Mouse (Mus musculus) cerebellum, postnatal 25 days (tissue): Measurements from ENCODE around the gene Simc1.
"Not testable (repeated sequence)": the region's sequence is repeated elsewhere in the genome, so short reads cannot be mapped to it uniquely, and the experiment has no call there.

ENCODE experiments used
- DNase-seq, 2 experiments: peaks; one replicate each; pipeline ENCODE4 v3.0.0; 2021; ENCODE audit warnings: mixed read lengths in 2 of 2

Simc1 gene

DNA sequence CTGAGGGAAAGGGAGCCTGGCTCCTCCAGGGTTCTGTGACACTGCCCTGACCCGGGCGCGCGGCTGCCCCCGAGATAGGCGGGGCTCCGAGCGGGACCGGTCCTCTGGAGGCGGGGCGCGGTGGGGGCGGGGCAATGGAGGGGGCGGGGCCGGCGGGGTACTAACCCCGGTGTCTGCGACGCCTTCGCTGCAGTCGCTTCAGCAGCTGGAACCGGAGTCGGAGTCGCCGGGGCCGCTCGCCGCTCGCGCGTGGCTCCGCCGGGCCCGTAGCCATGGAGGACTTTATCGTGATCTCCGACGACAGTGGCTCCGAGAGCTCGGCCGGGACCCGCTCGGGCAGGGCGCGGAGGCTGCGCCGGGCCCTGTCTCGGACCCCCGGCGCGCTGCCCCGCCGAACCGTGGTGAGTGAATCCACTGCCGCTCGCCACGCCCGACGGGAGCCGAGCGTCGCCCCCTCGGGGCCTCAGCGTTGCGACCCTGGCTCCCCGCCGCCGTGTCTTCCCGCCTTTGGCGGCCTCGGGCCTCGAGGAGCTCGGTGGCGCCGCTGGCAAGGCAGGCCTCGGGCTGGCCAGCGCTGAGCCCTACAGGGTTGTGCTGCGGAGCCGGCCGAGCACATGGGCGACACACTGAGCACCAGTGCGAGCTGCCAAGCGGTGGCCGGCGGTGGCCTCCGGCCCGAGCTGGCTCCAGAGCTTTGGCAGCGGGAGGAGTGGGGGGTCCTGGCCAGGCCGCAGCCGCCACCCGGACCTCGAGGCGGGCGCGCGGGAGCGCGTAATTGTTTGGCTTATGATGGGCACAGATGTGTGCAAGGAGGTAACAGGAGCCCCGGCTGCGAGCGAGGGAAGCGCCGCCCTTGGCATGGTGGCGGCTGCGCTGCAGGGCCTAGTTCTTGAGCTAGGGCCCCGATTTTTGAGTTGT, at the start of gene Simc1:
Gene Simc1 (plus strand): TSS at position 176 of the 918 bp plus-strand sequence.
- DNase-seq, result peak; percentile 79 to 80

DNA sequence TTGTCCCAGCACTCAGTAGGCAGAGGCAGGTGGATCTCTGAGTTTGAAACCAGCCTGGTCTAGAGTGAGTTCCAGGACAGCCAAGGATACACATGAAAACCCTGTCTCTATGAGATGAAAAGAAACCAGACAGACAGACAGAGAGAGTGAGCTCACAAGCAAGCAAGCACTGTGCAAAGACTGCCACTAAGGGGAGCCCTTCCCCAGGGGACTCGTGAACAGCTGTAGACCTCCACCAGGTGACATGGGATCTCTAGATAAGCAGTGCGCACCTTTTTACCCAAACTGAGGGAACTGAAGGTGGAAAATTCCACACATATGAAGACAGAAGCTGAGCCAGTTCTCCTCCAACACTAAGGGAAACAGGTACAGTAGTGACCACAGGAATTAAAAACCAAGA, 46.5 kb upstream of the Simc1 start:
- DNase-seq, result peak in 1 of 2 experiments; percentile 42

DNA sequence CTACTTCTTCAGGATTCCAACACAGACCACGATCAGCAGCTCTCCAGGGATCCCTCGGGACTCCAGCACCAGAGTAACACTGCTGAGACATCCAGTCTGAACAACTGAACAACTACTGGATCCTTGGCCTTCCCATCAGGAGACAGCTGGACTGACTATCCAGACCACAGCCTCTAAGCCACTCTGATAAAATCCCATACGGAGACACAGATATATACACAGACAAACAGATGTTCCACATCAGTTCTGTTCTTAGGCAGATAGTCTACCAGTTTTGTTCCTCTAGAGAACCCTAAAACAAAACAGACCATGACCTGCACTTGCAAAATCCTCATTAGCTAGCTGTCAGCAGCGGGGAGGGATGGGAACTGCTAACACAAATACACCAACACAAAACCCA, 44.3 kb upstream of the Simc1 start:
- DNase-seq, result no peak

DNA sequence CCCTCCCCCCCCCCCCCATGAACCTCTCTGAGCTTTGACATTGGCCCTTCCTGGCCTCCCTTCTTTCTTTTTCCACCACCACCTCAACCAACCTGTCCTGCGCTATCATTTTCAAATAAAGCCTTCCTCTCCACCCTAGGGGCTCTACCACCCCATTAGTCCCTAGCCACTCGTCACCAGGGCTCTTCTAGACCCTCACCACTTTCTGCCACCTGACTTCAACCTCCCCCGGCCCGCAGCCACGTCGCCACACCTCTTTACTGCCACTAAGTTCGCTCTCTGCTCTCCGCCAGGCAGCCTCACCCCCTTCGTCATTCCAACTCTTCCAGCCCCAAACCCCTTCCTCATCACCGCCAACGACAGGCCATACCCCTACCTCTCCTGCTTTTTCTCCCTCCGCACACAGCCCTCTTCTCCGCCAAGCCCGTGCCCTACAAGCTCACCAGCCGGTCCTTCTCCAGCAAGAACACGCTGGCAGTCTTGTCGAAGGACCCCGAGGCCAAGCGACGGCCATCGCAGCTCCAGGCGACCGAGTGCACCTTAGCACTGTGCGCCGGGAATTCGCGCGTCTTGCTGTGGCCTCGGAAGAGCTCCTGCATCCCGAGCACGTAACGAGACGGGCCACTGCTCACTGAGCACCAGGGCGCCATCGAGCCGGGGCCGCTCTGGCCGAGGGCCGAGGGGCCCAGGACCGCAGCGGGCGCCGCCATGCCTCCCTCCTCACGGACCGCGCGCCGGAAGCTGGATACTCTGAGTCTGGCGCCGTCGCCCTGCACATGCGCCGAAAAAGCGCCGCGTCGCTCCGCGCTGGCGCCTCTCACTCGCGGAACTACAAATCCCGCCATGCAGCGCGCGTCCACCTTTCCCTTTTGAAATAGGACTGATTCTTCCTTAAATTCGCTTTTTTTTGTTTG, 35.2 kb upstream of the Simc1 start, which contains the start of gene Thoc3:
Gene Thoc3 (minus strand): TSS at position 752 of the 914 bp plus-strand sequence.
- peak; percentile 92 to 95 for DNase-seq

DNA sequence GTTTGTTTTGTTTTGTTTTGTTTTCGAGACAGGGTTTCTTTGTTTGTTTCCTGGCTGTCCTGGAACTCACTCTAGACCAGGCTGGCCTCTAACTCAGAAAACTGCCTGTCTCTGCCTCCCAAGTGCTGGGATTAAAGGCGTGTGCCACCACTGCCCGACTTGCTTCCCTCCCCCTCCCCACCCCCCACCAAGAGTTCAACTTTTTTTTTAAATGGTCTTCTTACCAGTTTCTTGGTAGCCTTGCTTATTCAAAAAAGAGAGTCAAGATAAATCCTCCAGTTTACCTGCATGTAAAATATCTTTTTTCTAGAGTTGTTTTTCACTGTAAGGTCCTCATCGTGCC, 34.6 kb upstream of the Simc1 start:
- DNase-seq, result no peak

DNA sequence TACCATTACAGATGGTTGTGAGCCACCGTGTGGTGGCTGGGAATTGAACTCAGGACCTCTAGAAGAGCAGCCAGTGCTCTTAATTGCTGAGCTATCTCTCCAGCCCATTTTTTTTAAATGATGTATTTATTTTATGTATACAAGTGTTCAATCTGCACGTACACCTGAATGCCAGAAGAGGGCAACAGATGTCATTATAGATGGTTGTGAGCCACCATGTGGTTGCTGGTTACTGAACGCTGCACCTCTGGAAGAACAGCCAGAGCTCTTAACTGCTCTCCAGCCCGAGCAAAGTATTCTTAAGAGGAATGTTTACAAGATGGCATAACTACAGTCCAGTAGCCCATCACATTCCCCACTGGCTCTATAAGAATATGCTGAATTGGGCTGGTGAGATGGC, 31.6 kb upstream of the Simc1 start:
- no peak for DNase-seq

DNA sequence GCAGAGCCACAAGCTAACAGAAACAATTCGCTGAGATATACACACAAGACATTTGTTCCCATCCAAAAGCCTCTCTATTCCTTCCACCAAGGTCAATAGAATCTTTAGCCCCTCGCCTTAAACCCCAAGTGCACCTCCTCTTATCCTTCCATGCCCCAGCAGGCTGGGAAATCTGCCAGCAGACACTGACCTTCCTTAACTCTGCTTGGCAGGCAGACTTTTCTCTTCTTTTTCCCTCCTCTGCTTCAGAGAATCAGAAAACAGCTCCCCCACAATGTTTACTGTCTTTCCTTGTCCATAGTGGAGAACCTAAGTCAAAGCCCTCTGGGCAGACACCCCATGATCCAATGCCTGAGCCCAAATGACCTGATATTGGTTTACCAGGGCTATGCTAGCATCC, 28.6 kb upstream of the Simc1 start:
- DNase-seq, result no peak

DNA sequence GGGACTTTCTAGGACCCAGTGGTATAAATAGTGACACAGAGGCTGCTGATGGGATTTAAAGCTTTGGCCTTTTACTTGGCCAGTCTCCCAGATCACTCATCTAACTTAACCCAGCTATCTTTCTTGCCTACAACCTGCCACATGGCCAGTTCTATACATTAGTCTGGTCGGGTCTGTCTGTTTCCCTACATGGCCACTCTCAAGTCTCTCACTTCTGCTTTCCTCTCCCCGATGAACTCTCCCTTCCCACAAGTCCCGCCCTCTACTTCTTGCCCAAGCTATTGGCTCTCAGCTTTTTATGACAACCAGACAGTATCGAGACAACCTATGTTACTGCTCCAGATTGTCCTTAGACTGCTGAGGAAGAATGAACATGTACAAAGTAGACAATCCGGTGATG, 27.9 kb upstream of the Simc1 start:
- DNase-seq, result no peak

DNA sequence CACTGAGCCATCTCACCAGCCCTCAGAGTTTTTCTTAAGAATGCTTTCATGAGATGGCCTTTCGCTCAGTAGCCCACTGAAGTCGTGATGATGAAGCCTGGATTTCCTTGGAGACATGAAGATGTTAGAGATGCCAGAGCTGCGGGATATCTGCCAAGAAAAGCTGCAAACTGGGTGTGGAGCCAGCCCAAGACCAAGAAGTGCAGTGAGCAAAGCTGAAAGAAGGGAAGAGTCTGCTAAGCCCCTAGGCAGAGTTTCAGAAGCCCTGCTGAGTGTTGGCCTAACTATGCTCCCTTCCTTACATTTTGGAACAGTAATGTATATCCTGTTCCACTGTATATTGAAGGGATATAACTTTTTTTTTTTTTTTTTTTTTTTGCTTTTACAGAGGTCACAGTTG, 24.3 kb upstream of the Simc1 start:
- peak; percentile 24 to 62 for DNase-seq

DNA sequence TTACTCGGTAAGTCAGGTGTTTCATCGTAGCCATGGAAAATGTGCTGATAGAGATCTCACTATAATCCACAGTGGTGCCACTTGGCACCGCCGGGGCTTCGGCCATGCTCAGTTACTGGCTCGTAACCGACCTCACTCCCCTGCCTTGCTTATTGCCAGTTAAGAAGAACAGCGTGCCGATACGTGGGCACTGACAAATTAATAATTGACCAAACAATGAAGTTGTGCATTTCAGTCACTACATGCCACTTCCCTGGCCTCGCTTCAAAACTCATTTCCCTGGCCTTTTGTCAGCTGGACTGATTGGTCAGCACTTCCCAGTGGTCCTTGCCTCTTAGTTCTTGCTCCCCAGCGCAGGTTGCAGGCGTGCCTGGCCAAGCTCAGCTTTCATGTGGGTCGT, 22.1 kb upstream of the Simc1 start:
- DNase-seq, result peak in 1 of 2 experiments; percentile 18

DNA sequence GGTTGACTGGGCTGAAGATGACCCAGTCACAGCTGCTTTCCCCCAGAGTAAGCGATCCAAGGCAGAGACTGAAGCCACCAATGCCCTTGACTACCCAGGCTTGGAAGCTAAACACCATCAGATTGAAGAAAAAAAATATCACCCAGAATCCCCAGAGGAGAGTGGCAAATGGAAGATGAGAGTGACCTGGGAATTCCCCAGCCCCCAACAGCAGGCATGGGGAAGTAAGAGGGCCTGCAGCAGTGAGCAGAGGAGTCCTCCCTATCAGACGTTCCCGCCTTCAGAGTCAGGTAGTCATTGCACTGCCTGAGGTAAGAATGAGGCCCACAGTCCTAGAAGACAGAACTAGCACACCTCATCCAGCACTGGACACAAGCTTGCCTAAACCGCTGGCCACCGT, 13.2 kb upstream of the Simc1 start:
- no peak for DNase-seq

DNA sequence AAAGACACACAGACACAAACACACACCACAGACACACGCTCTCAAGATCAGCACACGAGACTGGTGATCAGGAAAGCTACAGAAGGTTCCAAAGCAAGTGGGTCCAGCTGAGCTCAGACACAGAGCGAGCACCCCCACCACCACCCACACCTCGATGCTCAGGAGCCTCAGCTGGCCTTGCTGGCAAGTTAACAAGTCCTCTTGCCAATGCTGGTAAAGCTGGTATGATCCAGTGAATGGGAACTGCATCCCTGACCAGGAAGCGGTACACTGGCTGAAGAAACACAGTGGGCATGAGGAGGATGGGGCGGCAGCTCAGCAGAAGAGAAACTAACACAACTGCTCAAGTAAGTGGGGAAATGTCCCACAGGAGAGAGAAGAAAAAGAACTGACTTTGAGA, 12.2 kb upstream of the Simc1 start:
- no peak for DNase-seq

DNA sequence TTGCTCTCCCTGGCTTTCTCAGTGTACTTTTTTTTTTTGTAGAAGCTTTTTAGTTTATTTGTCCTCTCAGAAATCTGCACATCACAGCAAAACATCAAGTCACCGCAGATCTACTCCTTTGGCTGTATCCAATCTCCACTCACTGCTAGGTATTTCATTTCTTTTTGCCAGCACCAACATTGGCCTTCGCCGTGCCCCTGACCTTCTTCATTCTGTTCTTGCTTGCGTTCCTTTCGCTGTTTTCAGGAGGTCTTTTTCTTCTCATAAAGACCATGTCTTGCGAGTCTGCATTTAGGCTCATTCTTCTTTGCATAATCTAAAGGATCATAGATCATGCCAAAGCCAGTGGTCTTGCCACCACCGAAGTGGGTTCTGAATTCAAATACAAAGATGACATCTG, 4.0 kb upstream of the Simc1 start:
- DNase-seq, result not testable (repeated sequence)

DNA sequence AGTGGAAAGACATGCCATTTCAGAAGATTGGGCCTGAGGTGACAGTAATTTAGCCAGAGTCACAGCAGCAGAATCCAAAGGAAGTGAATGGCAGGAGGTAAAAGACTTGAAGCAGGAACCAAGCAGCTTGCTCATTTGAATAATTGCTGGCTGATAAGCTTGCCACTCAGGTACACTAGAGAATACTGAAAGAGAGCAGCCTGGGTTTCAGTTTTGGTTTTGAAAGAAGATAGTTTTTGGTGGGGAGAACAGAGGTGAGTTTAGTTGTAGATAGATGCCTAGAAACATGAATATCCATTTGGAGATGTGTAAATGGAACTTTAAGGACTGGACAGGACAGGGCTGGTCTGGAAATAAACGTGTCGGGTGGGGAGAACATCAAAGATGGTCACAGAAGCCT, 2.2 kb upstream of the Simc1 start:
- DNase-seq, result no peak

DNA sequence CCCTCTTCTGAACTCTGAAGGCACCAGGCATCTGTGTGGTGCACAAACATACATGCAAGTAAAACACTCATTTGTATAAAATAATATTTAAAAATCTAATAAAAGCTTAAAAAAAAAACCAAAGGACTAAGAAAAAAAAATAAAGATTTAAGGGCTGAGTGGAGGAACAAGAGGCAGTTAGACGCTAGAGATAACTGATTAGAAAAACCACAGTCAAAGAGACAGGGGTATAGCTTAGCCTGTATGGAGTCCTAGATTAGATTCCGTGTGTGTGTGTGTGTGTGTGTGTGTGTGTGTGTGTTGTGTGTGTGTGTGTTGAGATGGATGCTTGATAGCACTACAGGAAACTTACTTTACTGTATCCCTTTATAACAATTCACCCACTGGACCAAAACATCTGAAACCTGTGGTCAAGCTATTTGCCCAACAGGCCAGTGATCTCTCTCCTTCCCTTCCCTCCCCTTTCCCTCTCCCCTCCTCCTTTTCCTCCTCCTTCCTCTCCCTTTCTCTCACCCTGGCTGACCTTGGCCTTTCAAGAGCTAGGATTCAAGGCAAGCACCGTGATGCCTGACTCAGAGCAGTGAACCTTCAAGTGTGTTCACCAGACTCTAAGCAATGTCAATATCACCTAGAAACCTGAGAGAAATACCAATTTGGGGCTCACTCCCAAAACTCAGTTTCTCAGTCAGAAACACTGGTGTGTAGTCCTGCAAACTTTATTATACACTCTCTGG, 1.5 kb upstream of the Simc1 start:
- no peak for DNase-seq

DNA sequence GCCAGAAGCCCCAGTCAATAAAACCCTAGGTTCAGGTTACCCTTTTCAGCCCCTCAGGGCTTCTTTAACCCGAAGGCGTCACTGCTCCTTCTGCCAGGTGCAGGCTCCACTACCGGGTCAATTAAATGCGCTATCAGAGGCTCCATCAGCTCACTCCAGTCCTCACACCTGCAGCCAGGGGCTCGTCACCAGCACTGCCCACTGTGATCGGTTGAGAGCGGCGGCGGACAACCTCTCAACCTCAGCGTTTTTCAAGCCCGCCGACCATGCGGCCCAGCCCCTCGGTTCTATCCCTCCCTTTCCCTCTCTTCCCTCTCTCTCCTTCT, 338 bp upstream of the Simc1 start:
- no peak for DNase-seq

DNA sequence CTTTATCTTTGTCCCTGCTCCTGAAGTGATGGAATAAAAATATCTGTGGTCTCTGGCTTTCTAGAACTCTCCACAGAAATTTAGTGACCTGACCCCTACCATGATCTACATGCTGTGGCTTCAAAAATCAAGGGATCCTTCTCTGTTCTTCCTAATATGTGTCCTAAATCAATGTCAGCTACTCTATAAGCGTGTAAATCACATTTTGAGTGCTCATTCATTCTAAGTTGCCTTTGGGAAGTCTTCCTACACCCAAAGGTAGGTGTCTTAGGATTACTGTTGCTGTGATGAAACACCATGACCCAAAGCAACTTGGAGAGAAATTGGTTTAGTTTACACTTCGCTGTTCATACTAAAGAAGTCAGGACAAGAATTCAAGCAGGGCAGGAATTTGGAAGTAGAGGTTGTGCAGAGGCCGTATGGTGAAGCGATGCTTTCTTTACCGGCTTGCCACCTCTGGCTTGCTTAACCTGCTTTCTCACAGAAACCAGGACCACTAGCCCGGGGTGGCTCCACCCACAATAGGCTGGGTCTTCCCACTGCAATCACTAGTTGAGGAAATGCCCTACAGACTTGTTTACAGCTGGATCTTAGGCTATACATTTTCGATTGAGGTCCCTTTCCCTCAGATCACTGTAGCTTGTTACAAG, 1.2 kb downstream of the Simc1 start:
- DNase-seq, result no peak

DNA sequence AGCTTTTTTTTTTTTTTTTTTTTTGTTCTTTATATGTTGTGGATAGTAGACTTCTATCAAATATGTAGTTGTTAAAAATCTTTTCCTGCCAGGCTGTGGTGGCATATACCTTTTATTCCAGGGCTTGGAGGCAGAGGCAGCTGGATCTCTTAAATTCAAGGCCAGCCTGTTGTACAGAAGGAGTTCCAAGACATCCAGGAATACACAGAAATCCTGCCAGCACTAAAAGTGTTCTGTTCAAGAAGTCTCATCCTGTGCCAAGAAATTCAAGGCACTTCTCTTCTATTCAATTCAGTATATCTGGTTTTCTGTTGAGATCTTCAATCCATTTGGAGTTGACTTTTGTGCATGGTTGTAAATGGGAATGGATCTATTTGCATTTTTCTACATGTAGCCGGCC, 2.3 kb downstream of the Simc1 start:
- DNase-seq, result no peak

DNA sequence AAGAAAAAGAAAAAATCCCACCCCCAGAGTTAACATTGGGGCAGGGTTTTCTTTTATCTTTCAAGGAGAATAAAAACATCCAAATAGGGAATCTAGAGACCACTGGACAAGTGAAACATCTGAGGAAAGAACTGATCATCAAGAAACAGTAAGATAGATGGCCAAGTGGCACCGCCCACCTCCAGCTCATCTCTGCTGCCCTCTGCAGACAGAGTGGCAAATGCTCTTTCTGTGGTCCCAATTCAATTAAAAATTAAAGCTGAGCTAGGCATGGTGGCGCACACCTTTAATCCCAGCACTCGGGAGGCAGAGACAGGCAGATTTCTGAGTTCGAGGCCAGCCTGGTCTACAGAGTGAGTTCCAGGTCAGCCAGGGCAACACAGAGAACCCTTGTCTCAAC, 16.6 kb downstream of the Simc1 start:
- peak in 1 of 2 experiments; percentile 30 for DNase-seq

DNA sequence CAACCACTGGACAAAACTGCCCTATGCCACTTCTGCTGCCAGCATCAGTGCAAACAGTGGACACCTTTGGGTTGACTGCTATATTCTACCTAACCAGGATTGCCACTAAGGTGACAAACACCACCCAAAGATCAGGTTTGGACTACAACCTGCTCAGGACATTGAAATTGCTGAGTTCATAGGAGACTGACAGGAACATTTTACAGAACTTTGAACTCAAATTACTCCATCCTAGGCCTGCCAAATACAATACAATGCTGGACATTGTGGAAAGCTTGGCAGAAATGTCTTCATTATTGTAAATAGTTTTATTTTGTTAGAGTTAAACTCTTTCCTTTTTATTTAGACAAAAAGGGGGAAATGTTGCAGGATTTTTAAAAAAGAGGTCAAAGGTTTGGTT, 17.6 kb downstream of the Simc1 start:
- DNase-seq, result no peak

DNA sequence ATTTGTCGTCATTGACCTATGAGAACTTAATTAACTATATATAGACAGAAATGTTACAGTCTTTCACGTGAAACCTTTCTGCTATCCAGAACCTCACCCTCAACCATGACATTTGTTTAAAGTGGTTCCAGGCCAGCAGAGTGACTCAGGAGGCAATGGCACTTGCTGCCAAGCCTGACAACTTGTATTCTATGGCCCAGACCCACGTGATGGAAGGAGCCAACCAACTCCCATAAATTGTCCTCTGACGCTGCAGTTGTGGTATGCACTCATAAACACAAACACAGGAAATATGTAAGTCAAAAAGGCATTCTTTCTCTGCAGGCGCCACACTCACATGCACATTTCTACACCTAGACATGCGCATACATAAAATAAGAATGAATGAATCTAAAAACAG, 23.6 kb downstream of the Simc1 start:
- no peak for DNase-seq

DNA sequence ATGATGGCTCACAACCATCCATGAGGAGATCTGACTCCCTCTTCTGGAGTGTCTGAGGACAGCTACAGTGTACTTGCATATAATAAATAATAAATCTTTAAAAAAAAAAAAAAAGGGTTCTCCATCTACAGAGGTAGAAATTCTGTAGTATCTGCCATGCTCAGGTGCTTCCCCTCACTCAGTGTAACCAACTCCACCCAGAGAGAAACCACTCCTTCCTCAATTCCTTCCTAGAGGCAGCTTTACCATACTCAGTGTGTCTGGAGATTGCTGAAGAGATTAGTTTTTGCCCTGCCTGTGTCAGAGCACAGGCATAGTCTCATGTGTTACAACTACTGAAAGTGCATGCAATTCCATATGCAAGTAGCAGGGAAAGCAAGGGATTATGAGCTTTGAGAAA, 28.6 kb downstream of the Simc1 start:
- DNase-seq, result no peak

DNA sequence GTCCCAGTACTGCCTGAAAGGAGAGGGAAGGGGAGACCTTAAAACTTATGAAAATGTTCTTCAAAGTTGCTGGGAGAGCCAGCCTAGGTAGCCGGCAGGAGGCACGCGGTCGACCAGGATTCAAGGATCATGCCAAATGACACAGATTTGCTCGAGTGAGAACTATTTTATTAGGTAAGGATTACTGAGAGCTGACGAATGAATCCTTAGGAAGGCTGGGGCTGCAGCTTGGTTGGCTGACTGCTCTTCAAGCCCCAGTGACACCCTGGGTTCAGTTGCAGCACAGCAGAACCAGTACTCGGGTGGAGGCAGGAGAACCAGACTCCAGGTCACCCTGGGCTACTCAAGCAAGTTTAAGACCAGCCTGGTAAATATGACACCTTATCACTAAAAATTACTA, 44.5 kb downstream of the Simc1 start:
- no peak for DNase-seq
